Mouse (Mus musculus) neural tube, embryonic 13.5 days (tissue): ENCODE results near the gene Blzf1. TPM values are rescaled to one million over a fixed set of nuclear protein-coding genes. Genes with fewer than 3 reads are reported as not detected.

Experiments
- ATAC-seq: fragments of 200-750 bp; cut with Nextera tagmentation; 2 replicates; pipeline ENCODE4 v1.8.0; 2017; ENCODE audit warnings: low read depth, mild to moderate bottlenecking, moderate TSS enrichment, moderate library complexity
- H3K27ac ChIP-seq: fragments of 300-500 bp; sonication (generic); replicated peaks from 2 replicates; pipeline ENCODE4 v1.5.1; 2015; ENCODE audit warnings: moderate library complexity, mild to moderate bottlenecking, inconsistent platforms
- H3K27me3 ChIP-seq: fragments of 300-500 bp; sonication (generic); 2 replicates; pipeline ENCODE4 v1.6.1; 2015; ENCODE audit warnings: mild to moderate bottlenecking, inconsistent platforms
- H3K36me3 ChIP-seq: fragments of 300-500 bp; sonication (generic); 2 replicates; pipeline ENCODE4 v1.6.1; 2015; ENCODE audit warnings: mild to moderate bottlenecking, inconsistent platforms
- H3K4me1 ChIP-seq: fragments of 300-500 bp; sonication (generic); replicated peaks from 2 replicates; pipeline ENCODE4 v1.6.1; 2015; ENCODE audit warnings: inconsistent platforms
- H3K4me2 ChIP-seq: fragments of 300-500 bp; sonication (generic); 2 replicates; pipeline ENCODE4 v1.6.1; 2015; ENCODE audit warnings: inconsistent platforms, mild to moderate bottlenecking, moderate library complexity
- H3K4me3 ChIP-seq: fragments of 300-500 bp; sonication (generic); 2 replicates; pipeline ENCODE4 v1.5.1; 2015; ENCODE audit warnings: mild to moderate bottlenecking, inconsistent platforms
- H3K9ac ChIP-seq: fragments of 300-500 bp; sonication (generic); 2 replicates; pipeline ENCODE4 v1.6.1; 2015; ENCODE audit warnings: moderate library complexity, mild to moderate bottlenecking, inconsistent platforms
- H3K9me3 ChIP-seq: fragments of 300-500 bp; sonication (generic); 2 replicates; pipeline ENCODE4 v1.6.1; 2016; ENCODE audit warnings: inconsistent platforms
- WGBS: fragments of 180-500 bp; shearing (Covaris S2); methylation state at CpG from one replicate; pipeline ENCODE4 v1.1.7; 2015; 5-methylcytosine and 5-hydroxymethylcytosine counted together
- polyA plus RNA-seq: library from polyadenylated mRNA; unstranded; fragments of >200 nt; fragmentation: Nextera tagmentation; extraction: Ambion mirVana; gene quantifications from 2 replicates; pipeline ENCODE4 v1.2.1, GENCODE M21; 2015

Gene Blzf1
- polyA plus RNA-seq, 1 experiment from 2014 or later, result 29.6 TPM

DNA sequence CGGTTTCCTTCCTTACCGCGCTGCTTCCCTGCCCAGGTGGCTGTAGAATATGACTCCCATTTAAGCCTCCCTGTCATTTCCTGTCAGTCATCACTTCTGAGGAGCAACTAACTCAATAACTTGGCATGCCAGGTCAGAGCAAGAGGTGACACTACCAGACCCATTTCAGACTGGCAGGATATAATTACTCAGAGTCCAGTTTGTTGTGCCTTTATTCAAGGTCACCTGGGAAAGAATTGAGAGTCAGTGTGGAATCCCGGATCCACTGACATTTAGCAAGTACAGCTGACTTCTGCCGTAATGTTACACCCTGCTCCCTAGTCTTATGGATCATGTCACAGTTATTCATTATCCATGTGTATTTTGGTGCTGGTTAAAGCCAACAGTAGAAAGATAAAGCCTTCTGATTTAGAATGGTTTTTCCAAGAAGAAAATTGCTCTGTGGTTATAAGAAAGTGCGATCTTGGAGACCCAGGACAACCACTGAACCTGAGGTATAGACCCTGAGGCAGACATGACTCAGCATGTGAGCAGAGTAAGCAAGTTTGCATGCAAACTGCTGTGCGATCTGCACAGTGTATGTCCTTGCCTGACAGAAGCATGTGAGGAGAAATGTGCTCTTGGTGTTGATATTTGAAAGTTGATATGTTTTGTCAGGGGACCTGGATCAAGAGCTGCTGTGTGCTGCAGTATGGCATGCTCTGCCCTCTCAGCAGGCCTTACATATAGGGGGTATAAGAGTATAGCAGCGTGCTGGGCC lies 56.7 kb downstream of the Blzf1 start:
- Histone ChIP-seq H3K9ac (peak overlapping the region; percentile 74; the same call in 1 of the 2 replicates), H3K9me3 (no peaks in the 10 kb centered on the region), H3K4me3 (peak overlapping the region; percentile 70), H3K4me2 (peak overlapping the region; percentile 81), H3K4me1 (peaks cover 26% of the 10 kb centered on the region), H3K36me3 (no peaks in the 10 kb centered on the region), H3K27me3 (no peaks in the 10 kb centered on the region), H3K27ac (no peak overlapping the region)
- no peak for ATAC-seq
- WGBS, result 62% methylated on average over 8 of the region's 8 CpGs

- peaks cover 26% of the 10 kb centered on the region for H3K4me1 ChIP-seq
- under 1% methylated on average over 33 of the region's 33 CpGs for WGBS
- peak overlapping the region; percentile 70 for H3K4me3 ChIP-seq
- H3K27ac ChIP-seq, result peak overlapping the region; percentile 71
- H3K4me2 ChIP-seq, result peak overlapping the region; percentile 81
- no peaks in the 10 kb centered on the region for H3K27me3 ChIP-seq
- no peak; the same call in 1 of the 2 replicates for ATAC-seq
- H3K9me3 ChIP-seq, result no peaks in the 10 kb centered on the region
- H3K9ac ChIP-seq, result peak overlapping the region; percentile 74
- H3K36me3 ChIP-seq, result no peaks in the 10 kb centered on the region
Measured at GRCm38 (mm10) chr1:164249332-164249711, 58.0 kb downstream of the Blzf1 start.

GRCm38 (mm10) chr1:164248465-164249331 lies 58.6 kb downstream of the Blzf1 start, which contains the start of gene Slc19a2:
Gene Slc19a2 (plus strand): TSS chr1:164249046.
- peak within 1 kb of the TSS; percentile 71 for H3K27ac ChIP-seq
- WGBS, result under 1% methylated on average over 73 of the region's 79 CpGs
- peak within 1 kb of the TSS; percentile 74 for H3K9ac ChIP-seq
- no peaks in the 10 kb centered on the region for H3K9me3 ChIP-seq
- peaks cover 26% of the 10 kb centered on the region for H3K4me1 ChIP-seq
- peak within 1 kb of the TSS; percentile 81 for H3K4me2 ChIP-seq
- peak within 1 kb of the TSS; percentile 70 for H3K4me3 ChIP-seq
- no peaks in the 10 kb centered on the region for H3K27me3 ChIP-seq
- ATAC-seq, result peak; percentile 96
- no peaks in the 10 kb centered on the region for H3K36me3 ChIP-seq

DNA sequence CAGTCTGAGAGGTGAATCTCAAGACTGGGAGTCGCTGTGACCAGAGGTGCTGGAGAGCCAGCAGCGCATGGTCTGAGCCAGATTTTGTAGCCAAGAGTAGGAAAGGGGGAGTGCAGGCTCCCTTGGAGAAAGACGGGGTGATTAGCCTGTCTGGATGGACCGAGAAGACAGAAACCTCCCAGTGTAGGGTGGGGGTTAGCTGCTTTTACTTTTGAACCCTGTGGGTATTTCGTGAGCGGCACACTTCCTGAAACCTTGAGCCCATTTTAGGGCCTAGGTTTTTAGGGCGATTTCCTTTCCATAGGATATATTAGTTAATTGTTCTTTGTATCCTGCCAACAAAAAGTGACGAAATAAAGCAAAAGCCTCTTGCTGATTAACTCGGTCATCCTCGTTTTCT lies 59.3 kb downstream of the Blzf1 start:
- Histone ChIP-seq H3K36me3 (no peaks in the 10 kb centered on the region), H3K4me1 (peaks cover 26% of the 10 kb centered on the region), H3K27ac (0 out of 2 replicates have a peak overlapping the region, but pooled peaks have one; percentile 67), H3K4me2 (peak overlapping the region; percentile 81), H3K9ac (peak overlapping the region; percentile 71), H3K9me3 (no peaks in the 10 kb centered on the region), H3K4me3 (peak overlapping the region; percentile 70), H3K27me3 (no peaks in the 10 kb centered on the region)
- WGBS, result 9% methylated on average over 10 of the region's 10 CpGs
- ATAC-seq, result no peak

- ATAC-seq, result no peak
- peak overlapping the region; percentile 70; the same call in 1 of the 2 replicates for H3K4me3 ChIP-seq
- WGBS, result 26% methylated on average over 8 of the region's 8 CpGs
Measured at GRCm38 (mm10) chr1:164247442-164247841, 59.8 kb downstream of the Blzf1 start.

GRCm38 (mm10) chr1:164242809-164243208 lies 64.5 kb downstream of the Blzf1 start:
- no peak for ATAC-seq
- H3K27me3 ChIP-seq, result no peaks in the 10 kb centered on the region
- H3K9ac ChIP-seq, result no peak overlapping the region
- WGBS, result 73% methylated on average over 8 of the region's 8 CpGs
- no peaks in the 10 kb centered on the region for H3K36me3 ChIP-seq
- no peak overlapping the region for H3K27ac ChIP-seq
- no peak overlapping the region for H3K4me3 ChIP-seq
- H3K4me2 ChIP-seq, result no peak overlapping the region
- H3K4me1 ChIP-seq, result peaks cover 4% of the 10 kb centered on the region
- H3K9me3 ChIP-seq, result no peaks in the 10 kb centered on the region

More at GRCm38 (mm10) chr1:164247442-164247841, 59.8 kb downstream of the Blzf1 start:
- Histone ChIP-seq H3K4me2 (peak overlapping the region; percentile 81), H3K9ac (peak overlapping the region; percentile 71), H3K4me1 (peaks cover 26% of the 10 kb centered on the region), H3K36me3 (no peaks in the 10 kb centered on the region), H3K9me3 (no peaks in the 10 kb centered on the region), H3K27ac (no peak overlapping the region), H3K27me3 (no peaks in the 10 kb centered on the region)

DNA sequence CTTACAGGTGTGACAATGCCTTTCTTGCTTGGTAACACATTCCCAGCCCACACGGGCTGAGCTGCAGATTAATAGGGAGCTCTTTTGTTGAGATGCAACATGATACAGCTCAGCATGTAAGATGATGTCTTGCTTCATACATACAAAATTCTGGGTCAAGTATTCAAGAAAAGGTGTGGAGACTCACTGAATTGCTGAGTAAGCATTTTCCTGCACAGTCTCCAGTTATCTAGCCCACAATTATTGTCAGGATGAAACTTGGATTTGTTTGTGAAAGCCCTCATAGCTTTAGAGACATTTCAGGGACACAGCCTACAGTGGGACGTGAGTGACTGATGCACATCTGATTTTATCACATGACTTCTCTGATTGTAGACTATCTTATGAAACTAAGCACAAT lies 65.8 kb downstream of the Blzf1 start:
- Histone ChIP-seq H3K9me3 (no peaks in the 10 kb centered on the region), H3K36me3 (no peaks in the 10 kb centered on the region), H3K27me3 (no peaks in the 10 kb centered on the region), H3K27ac (no peak overlapping the region), H3K9ac (no peak overlapping the region), H3K4me3 (no peak overlapping the region), H3K4me1 (no peaks in the 10 kb centered on the region), H3K4me2 (no peak overlapping the region)
- ATAC-seq, result no peak
- WGBS, result 87% methylated on average over 2 of the region's 2 CpGs

Other genes starting within 250 kb of the Blzf1 start
- 0.17 and 0.36 TPM in 2 replicates for gene Sell, start 245.5 kb downstream of the Blzf1 start, polyA plus RNA-seq
- gene Selp, start 192.2 kb downstream of the Blzf1 start, polyA plus RNA-seq, result 0.28 TPM in 1 of 2 replicates, not detected in the other
- 0.14 and 0.18 TPM in 2 replicates for gene F5, start 155.7 kb downstream of the Blzf1 start, polyA plus RNA-seq
- 6.1 and 7.3 TPM in 2 replicates for gene Slc19a2, start 58.4 kb downstream of the Blzf1 start, polyA plus RNA-seq
- gene Ccdc181, start 31.9 kb downstream of the Blzf1 start, polyA plus RNA-seq, result 19.8 and 22.4 TPM in 2 replicates
- 31.0 and 33.1 TPM in 2 replicates for gene Nme7, start 3.4 kb downstream of the Blzf1 start, polyA plus RNA-seq
- 164 and 166 TPM in 2 replicates for gene Atp1b1, start 150.9 kb upstream of the Blzf1 start, polyA plus RNA-seq